Mouse (Mus musculus): ENCODE measurements around the gene Ndufaf2.

Gene Ndufaf2

GRCm38 (mm10) chr13:108039375-108039774 lies 119.0 kb downstream of the Ndufaf2 start:
- no peak for DNase-seq (ENCODE audit: low spot score)

- DNase-seq (ENCODE audit: low spot score), result no peak
These were observed 125.6 kb downstream of the Ndufaf2 start for GRCm38 (mm10) chr13:108032789-108033188.

DNA sequence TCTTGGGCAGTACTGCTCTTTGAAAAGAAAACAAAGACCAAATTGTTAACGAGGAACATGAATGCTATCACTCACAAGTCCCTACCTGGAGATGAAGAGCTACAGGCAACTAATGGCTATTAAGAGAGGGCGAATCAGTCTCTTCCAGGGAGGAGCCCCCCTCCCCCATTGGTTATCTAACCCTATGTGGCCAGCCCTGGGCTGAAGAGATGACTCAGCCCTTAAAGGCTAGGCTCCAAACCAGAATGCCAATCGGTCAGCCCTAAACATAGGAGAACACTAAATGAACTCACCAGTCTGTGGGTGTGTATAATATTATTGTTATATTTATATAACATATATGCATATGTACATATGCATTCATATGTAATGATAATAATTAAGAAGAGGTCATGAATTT lies 132.6 kb downstream of the Ndufaf2 start:
- DNase-seq (ENCODE audit: low spot score), result no peak

GRCm38 (mm10) chr13:108017349-108017748 lies 141.1 kb downstream of the Ndufaf2 start:
- no peak for DNase-seq (ENCODE audit: low spot score)

DNA sequence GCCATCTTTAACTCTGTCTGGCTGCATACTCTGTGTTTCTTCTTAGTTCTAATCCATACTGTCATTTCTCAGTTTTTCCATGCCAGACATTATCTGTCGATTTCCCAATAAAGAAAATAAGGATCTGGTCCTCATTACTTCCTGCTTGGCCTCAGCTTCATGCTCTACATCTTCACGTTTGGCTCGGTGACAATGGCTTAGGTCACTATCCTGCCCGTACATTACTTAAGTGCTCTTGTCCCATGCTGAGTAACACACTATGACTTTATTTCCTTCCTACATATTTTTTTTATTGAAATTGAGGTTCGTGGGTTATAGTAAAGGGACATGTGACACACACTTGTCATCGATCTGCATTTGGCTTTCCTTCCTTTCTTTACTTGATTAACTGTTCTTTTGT lies 143.3 kb downstream of the Ndufaf2 start:
- no peak for DNase-seq (ENCODE audit: low spot score)

GRCm38 (mm10) chr13:108013839-108014238 lies 144.6 kb downstream of the Ndufaf2 start:
- DNase-seq (ENCODE audit: low spot score), result no peak

- DNase-seq (ENCODE audit: low spot score), result no peak
These were observed 145.3 kb downstream of the Ndufaf2 start for GRCm38 (mm10) chr13:108013110-108013509.

DNA sequence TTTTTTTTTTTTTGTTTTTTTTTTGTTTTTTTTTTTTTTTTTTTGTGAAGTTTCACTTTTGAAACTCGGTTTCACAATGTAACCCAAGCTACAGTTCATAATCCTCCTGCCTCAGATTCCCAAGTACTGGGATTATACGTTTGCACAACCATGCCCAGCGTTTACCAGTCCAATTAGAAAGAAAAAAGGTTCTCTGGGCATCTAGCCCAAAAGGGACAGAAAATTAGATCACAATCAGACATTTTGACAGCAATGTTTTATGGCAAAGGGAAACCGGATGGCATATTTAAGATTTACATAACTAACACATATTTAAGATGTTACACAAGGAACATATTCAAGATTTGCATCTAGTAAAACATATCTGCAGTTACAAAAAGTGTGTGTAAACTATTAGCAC lies 150.6 kb downstream of the Ndufaf2 start:
- DNase-seq (ENCODE audit: low spot score), result no peak

DNA sequence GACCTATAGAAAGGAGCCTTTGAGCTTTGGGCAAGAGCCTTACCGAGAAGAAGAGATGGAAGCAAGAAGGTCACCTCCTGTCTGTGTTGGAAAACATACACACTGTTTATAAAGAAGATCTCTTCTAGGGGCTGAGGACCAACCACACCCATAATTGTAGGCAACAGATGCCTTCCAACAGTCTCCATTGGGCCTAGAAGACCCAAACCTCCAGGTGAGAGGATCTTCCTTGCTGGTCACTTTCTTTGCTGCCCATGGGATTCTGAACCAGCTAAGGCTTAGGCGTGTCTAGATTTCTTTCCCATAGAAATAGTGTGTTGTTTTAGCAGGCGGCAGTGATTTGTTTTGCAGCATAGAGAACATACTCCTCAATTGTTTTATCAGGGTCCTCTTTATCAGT lies 162.1 kb downstream of the Ndufaf2 start:
- DNase-seq (ENCODE audit: low spot score), result no peak

DNA sequence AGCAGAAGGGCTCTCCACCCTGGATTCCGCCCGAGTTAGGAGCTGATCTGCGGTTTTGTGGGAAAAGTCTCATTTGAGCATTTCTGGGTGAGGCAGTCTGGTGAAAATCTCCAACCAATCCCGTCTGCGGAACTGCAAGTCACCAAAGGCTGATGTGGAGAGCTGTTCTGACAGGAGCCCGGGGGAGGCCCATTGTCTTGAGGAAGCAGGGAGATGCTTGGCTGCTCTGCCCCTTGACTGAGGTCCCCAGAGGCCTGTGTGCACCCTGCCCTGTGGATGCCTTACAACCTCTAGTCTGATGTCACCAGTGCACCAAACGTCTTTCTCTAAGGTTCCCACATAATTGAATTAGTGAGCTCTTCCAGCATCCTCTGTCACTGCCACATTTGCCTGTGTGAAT lies 163.2 kb downstream of the Ndufaf2 start:
- no peak for DNase-seq (ENCODE audit: low spot score)

DNA sequence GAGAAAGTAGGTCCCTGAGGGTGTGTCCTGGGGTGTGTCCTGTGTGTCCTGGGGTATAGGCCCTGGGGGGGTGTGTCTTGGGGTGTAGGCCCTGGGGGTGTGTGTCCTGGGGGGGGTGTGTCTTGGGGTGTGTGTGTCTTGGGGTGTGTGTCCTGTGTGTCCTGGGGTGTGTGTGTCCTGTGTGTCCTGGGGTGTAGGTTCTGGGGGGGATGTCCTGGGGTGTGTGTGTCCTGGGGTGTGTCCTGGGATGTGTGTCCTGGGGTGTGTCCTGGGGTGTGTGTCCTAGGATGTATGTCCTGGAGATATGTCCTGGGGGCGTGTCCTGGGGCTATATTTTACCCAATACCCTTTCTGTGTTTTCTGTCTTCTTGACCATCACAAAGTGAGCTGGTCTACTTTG lies 165.8 kb downstream of the Ndufaf2 start:
- DNase-seq (ENCODE audit: low spot score), result no peak

GRCm38 (mm10) chr13:107984641-107985040 lies 173.8 kb downstream of the Ndufaf2 start:
- DNase-seq (ENCODE audit: low spot score), result no peak

DNA sequence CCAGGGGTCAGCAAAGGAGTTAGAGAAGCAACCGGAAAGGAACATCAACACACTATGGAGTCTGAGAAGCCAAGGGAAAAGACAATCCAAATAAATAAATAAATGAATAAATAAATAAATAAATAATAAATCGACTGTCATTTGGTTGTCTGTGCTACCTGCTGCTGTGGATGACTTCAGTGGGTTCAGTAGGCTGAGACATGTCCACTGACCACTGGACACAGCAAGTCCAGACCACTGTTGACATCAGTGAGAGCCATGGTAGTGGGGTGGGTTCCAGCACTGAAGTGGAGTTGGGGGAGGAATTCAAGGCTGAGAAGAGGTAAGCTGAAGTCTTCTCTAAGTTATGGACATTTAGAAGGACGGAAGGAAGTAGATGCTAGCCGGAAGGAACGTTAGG lies 174.2 kb downstream of the Ndufaf2 start:
- no peak for DNase-seq (ENCODE audit: low spot score)

DNA sequence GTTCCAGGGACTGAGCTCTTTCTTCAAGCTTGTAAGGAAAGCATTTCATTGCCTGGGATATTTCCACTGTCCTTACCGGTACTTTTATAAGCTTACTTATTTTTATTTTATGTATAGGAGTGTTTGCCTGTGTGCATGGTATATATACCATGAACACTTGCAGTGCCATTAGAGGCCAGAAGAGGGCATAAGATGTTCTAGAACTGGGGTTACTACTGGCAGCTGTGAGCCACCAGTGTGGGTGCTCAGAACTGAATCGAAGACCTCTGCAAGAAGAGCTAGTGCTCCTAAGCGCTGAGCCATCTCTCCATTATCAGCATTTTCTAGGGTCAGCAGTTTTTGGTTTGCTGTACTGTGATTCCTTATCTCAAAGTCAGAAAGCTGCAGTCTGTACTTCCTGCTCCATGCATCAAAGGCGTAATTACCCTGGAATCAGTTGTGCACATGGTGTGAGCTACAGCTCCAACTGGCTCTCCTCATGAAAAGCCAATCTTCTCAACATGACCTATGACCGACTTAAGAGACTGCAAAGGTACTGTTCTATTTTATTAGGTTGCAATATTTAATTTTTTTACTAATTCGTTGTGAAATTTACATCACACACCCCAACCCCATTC lies 175.1 kb downstream of the Ndufaf2 start:
- no peak for DNase-seq (ENCODE audit: low spot score)

DNA sequence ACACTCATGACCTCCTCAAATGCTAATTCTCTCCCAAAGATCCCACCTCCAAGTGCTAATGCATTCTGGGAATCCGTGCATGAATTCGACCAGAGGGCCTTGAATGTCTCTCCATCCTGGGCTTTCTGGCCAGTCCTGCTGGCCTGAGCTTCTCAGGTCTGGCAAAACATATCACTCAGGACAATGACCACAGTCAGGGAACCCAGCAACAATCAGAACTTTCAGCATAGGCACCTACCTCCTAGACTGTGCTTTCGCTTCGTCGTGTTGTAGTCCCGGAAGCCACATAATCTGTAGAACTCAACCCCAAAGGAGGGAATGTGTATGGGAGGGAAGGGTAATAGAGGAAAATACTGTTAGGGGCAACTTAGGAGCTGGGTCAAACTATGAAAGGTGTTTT lies 179.0 kb downstream of the Ndufaf2 start:
- DNase-seq (ENCODE audit: low spot score), result no peak

DNA sequence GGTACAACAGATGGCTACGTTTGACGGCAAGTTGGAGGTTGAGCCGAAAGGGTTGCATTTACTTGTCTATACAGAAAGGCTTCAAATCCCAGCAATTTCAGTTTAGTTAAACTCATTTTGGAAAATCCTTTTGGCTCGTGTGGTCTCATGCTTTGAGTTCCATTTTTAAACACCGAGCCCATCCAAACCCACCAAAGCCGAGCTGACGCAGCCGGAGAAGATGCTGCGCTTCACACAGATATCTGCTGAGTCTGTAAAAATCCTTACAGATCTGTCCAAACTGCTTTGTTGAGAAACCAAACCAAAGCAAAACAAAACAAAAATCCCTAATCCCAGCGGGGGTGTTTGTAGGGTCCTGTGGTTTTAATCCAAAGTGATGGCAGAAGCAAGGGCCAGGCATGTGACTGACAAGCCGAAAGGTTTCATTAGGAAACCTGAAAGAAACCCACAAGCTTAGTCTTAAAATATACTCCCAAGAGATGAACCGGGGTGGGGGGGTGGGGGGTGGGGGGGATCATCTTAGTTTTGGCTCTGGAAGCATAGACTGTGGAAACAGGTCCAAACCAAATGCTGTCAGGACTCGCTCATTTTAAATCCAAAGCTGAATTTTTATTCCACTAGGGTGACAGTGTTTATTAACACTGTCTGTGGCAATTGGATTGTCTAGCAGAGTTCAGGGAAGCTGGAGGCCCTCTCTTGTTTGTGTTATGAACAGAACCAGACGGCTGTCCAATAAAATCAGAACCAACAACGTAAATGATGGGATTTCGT lies 181.4 kb downstream of the Ndufaf2 start:
- DNase-seq (ENCODE audit: low spot score), result no peak

- DNase-seq (ENCODE audit: low spot score), result no peak
These were observed 186.0 kb downstream of the Ndufaf2 start for GRCm38 (mm10) chr13:107972451-107972850.

DNA sequence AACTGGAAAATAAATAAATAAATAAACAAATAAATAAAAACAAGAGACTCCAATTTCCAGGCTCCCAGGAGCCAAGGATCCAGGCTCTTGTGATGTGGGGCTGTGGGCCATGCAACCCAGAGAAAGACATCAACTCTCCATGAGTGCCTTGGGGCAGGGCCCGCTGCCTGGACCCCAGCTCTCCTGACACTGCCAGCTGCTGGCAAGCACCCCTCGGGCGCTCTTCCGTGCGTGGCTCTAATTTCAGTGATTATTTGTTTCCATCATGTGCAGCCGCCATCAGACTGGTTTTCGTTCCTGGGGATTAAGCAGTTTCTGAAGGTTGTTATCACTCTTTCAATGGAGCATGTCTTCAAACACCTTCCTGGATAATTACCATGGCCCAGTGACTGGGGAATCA lies 186.6 kb downstream of the Ndufaf2 start:
- no peak for DNase-seq (ENCODE audit: low spot score)

- no peak for DNase-seq (ENCODE audit: low spot score)
These were observed 187.8 kb downstream of the Ndufaf2 start for GRCm38 (mm10) chr13:107970422-107971142.

- DNase-seq (ENCODE audit: low spot score), result no peak
These were observed 188.4 kb downstream of the Ndufaf2 start for GRCm38 (mm10) chr13:107969961-107970391.

GRCm38 (mm10) chr13:107964616-107965015 lies 193.8 kb downstream of the Ndufaf2 start:
- no peak for DNase-seq (ENCODE audit: low spot score)

- no peak for DNase-seq (ENCODE audit: low spot score)
These were observed 195.0 kb downstream of the Ndufaf2 start for GRCm38 (mm10) chr13:107963471-107963870.

DNA sequence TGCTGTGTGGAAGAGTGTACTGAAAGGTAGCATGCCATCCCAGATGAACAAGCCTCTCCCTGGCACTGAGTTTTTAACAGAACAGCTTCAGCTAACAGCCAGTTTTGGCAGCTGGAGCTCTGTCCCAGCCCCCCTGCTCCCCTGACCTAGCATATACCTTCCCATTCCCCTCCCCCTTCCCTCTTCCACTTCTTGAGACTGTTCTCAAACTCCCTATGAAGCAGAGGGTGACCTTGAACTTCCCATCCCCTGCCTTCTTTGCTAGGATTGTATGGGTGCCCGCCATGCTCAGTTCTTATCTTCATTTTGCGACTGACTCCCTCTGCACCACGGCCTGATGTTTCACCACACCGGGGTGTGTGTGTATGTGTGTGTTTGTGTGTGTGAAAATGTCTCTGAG lies 195.7 kb downstream of the Ndufaf2 start:
- DNase-seq (ENCODE audit: low spot score), result no peak
